Mouse (Mus musculus) hindbrain, embryonic 15.5 days (tissue): Measurements from ENCODE around the gene Kat6b. TPM values are rescaled to one million over a fixed set of nuclear protein-coding genes. Genes with fewer than 3 reads are reported as not detected.

Experiments used
- ATAC-seq: fragments of 200-750 bp; cut with Nextera tagmentation; 2 replicates; pipeline ENCODE4 v1.8.0; 2017; ENCODE audit warnings: low read depth, moderate number of reproducible peaks, moderate TSS enrichment; ENCODE audit not compliant: low FRiP score
- H3K27ac ChIP-seq: fragments of 300-500 bp; sonication (generic); replicated peaks from 2 replicates; pipeline ENCODE4 v1.5.1; 2015; ENCODE audit warnings: mild to moderate bottlenecking, inconsistent platforms
- H3K27me3 ChIP-seq: fragments of 300-500 bp; sonication (generic); 2 replicates; pipeline ENCODE4 v1.6.1; 2015; ENCODE audit warnings: control low read depth, inconsistent platforms
- H3K36me3 ChIP-seq: fragments of 300-500 bp; sonication (generic); 2 replicates; pipeline ENCODE4 v1.6.1; 2015; ENCODE audit warnings: control low read depth, inconsistent platforms
- H3K4me1 ChIP-seq: fragments of 300-500 bp; sonication (generic); replicated peaks from 2 replicates; pipeline ENCODE4 v1.6.1; 2015; ENCODE audit warnings: control low read depth, inconsistent platforms
- H3K4me2 ChIP-seq: fragments of 300-500 bp; sonication (generic); 2 replicates; pipeline ENCODE4 v1.6.1; 2015; ENCODE audit warnings: moderate library complexity, mild to moderate bottlenecking, inconsistent platforms
- H3K4me3 ChIP-seq: fragments of 300-500 bp; sonication (generic); 2 replicates; pipeline ENCODE4 v1.5.1; 2015; ENCODE audit warnings: mild to moderate bottlenecking, inconsistent platforms
- H3K9ac ChIP-seq: fragments of 300-500 bp; sonication (generic); 2 replicates; pipeline ENCODE4 v1.6.1; 2015; ENCODE audit warnings: inconsistent platforms
- H3K9me3 ChIP-seq: fragments of 300-500 bp; sonication (generic); 2 replicates; pipeline ENCODE4 v1.6.1; 2016; ENCODE audit warnings: control low read depth, inconsistent platforms
- WGBS: fragments of 180-500 bp; shearing (Covaris S2); methylation state at CpG from one replicate; pipeline ENCODE4 v1.1.7; 2015; 5-methylcytosine and 5-hydroxymethylcytosine counted together
- polyA plus RNA-seq: library from polyadenylated mRNA; unstranded; fragments of >200 nt; fragmentation: Nextera tagmentation; extraction: Ambion mirVana; gene quantifications from 2 replicates; pipeline ENCODE4 v1.2.1, GENCODE M21; 2015

Gene Kat6b
- polyA plus RNA-seq: 17.5 and 17.6 TPM in 2 replicates

DNA sequence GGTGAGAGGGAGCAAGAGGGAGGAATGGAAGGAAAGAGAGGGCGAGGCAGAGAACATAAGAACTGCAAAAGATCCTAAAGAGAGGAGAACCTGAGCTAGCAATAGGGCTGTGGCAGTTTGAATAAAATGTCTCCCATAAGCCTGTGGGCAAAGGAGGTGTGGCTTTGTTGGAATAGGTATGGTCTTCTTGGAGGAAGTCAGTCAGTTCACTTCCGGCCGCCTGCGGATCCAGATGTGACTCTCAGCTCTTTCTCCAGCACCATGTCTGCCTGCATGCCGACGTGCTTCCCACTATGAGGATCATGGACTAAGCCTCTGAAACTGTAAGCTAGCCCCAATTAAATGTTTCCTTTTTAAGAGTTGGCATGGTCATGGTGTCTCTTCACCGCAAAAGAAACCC is at the start of gene Kat6b:
Kat6b (plus strand) TSS at position 204 of the 400 bp plus-strand sequence.
- Histone ChIP-seq H3K9ac (no peak within 1 kb of the TSS), H3K36me3 (no peaks in the 10 kb centered on the region), H3K27ac (no peak within 1 kb of the TSS), H3K4me1 (no peaks in the 10 kb centered on the region), H3K4me2 (no peak within 1 kb of the TSS), H3K27me3 (no peaks in the 10 kb centered on the region), H3K4me3 (no peak within 1 kb of the TSS), H3K9me3 (no peaks in the 10 kb centered on the region)
- WGBS: 93% methylated on average over 7 of the region's 7 CpGs
- ATAC-seq: no peak

DNA sequence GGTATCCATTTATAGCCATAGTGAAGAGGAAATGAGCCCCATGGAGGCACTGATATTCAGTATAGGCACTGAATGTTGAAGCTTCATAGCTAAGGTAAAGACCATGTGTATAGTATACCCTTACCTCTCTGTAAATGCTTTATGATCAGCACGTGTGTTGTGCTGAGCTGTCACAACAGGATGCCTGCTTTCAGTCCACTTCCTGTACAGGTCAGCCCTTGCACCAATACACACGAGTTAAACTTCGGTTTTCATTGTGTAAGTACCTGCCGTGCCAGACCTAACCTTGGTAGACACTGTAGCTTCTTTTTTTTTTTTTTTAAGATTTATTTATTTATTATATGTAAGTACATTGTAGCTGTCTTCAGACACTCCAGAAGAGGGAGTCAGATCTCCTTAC is 47.8 kb upstream of the Kat6b start:
- Histone ChIP-seq H3K4me1 (no peaks in the 10 kb centered on the region), H3K9me3 (no peaks in the 10 kb centered on the region)

DNA sequence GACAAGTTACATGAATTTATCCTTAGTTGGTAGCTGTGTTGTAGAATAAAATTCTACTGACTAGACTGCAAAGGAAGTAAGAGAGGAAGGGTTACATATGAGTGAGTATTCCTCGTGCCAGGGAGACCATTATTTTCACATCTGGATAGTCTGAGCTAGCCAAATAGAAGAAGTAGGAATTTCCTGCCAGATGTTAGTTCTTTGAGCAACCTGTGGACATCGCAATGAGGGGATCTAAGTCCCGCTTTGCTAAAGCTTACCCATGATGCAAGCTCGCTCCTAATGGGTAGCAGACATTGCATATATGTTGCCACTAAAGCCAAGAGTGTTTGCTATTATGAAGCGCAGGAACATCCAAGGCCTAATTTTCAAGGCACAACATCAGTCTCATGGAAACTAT is 47.2 kb upstream of the Kat6b start:
- ATAC-seq: no peak
- WGBS: 88% methylated on average over 5 of the region's 5 CpGs
- Histone ChIP-seq H3K4me3 (no peak overlapping the region), H3K9ac (no peak overlapping the region), H3K4me1 (no peaks in the 10 kb centered on the region), H3K27ac (no peak overlapping the region), H3K4me2 (no peak overlapping the region), H3K36me3 (no peaks in the 10 kb centered on the region), H3K9me3 (no peaks in the 10 kb centered on the region), H3K27me3 (no peaks in the 10 kb centered on the region)

More for the DNA sequence above, 47.8 kb upstream of the Kat6b start:
- Histone ChIP-seq H3K27ac (no peak overlapping the region), H3K36me3 (no peaks in the 10 kb centered on the region), H3K9ac (no peak overlapping the region), H3K4me2 (no peak overlapping the region), H3K27me3 (no peaks in the 10 kb centered on the region), H3K4me3 (no peak overlapping the region)
- no peak for ATAC-seq
- 89% methylated on average over 4 of the region's 4 CpGs for WGBS

DNA sequence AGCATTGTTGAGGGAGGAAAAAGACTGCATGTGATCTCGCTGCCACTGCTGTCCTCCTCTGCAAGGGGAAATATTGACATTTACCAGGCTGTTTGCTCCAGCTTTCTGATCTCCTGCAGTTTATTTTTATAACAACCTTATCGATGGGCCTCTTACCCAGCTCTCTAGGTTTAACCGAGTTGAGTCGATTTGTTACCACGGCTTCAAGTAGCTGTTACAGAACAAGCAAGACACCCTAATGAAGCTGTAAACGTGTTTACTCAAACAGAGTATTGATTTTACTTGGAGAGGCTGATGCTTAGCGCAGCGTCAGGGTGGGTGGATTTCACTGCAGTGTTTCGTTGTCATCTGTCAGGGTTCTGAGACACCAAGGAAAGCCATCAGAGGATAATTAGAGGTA is 46.5 kb upstream of the Kat6b start:
- H3K9ac ChIP-seq: no peak overlapping the region
- no peak for ATAC-seq
- 56% methylated on average over 9 of the region's 9 CpGs for WGBS
- H3K4me3 ChIP-seq: no peak overlapping the region
- no peaks in the 10 kb centered on the region for H3K36me3 ChIP-seq
- no peaks in the 10 kb centered on the region for H3K4me1 ChIP-seq
- no peaks in the 10 kb centered on the region for H3K27me3 ChIP-seq
- no peaks in the 10 kb centered on the region for H3K9me3 ChIP-seq
- no peak overlapping the region for H3K4me2 ChIP-seq
- no peak overlapping the region for H3K27ac ChIP-seq

DNA sequence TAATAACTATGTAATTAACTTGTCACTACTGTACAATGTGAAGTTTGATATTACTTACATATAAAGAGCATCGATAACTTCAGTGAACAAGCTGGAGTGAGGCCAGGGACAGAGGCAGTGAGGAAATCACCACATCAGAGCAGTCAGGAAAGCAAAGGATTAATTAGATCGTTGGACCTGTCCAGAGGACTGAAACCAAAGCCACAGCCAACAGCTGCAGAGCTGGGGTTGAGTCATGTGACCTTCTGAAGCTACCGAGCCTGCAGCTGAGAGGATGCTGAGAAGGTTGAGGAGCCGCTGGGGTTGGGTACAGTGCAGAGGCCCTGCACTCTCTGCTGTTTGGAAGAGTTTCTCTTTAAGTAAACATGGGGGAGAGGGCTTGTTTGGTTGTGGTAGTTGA is 41.4 kb upstream of the Kat6b start:
- Histone ChIP-seq H3K9ac (no peak overlapping the region), H3K4me3 (no peak overlapping the region), H3K27me3 (no peaks in the 10 kb centered on the region), H3K27ac (no peak overlapping the region), H3K36me3 (no peaks in the 10 kb centered on the region), H3K9me3 (no peaks in the 10 kb centered on the region), H3K4me1 (0 out of 2 replicates have a peak, but pooled peaks cover 3% of the 10 kb centered on the region), H3K4me2 (no peak overlapping the region)
- ATAC-seq: no peak; the same call in 1 of the 2 replicates
- WGBS: 46% methylated on average over 4 of the region's 4 CpGs

DNA sequence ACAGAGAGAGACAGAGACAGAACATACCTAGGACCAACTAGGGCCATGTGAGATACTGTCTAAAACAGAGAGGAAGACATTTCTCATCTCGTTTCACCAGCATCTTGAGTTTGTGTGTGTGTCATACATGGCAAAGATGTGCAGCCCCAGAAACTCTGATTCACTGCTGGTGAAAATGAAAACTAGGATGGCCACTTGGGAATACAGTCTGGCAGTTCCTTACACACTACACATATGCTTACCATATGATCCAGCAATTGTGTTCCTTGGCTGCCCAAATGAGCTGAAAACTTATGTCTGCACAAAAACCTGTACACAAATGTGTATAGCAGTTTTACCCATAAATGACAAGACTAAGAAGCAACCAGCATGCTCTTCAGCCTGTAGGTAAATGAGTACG is 40.7 kb upstream of the Kat6b start:
- Histone ChIP-seq H3K4me2 (no peak overlapping the region), H3K9ac (no peak overlapping the region), H3K36me3 (no peaks in the 10 kb centered on the region), H3K27me3 (no peaks in the 10 kb centered on the region), H3K4me3 (no peak overlapping the region), H3K9me3 (no peaks in the 10 kb centered on the region), H3K27ac (no peak overlapping the region), H3K4me1 (0 out of 2 replicates have a peak, but pooled peaks cover 3% of the 10 kb centered on the region)
- WGBS: 94% methylated on average over 2 of the region's 2 CpGs
- ATAC-seq: no peak

DNA sequence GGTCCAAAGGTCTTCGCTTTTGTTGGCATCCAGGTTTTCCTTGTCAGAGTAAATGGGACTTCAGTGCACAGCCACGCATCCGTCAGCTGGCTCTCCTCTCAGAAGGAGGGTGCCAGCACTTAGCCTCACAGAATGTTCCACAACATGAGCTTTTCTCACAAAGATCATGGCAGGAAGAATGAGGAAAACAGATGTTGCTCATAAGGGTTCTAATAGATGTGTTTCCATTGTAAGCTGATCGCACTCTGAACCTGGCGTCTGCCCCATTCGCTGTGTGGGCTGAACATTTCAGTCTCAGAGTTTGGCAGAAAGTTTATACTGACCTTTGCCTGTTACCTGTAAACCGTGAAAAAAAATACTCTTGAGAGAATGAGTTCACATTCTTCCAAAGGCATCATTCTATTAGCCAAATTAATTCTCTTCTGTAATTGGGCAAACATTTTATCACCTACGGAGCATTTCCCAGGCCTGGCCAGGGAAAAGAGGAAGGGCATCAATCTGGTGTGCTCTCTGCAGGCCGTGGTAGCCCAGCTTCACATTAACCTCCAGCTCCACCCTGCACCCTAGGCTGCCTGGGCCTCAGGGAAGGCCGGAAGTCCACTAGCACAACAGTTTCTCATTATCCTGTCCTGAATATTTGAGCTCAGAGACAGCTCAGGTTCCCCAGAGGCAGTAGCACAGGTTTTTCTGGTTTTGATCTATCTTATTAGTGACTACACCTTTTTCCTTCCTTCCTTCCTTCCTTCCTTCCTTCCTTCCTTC is 39.3 kb upstream of the Kat6b start:
- no peaks in the 10 kb centered on the region for H3K27me3 ChIP-seq
- no peaks in the 10 kb centered on the region for H3K9me3 ChIP-seq
- 79% methylated on average over 10 of the region's 10 CpGs for WGBS
- no peak overlapping the region for H3K27ac ChIP-seq
- H3K36me3 ChIP-seq: no peaks in the 10 kb centered on the region
- 0 out of 2 replicates have a peak, but pooled peaks cover 3% of the 10 kb centered on the region for H3K4me1 ChIP-seq
- no peak overlapping the region for H3K4me3 ChIP-seq
- no peak for ATAC-seq
- no peak overlapping the region for H3K9ac ChIP-seq
- no peak overlapping the region for H3K4me2 ChIP-seq

DNA sequence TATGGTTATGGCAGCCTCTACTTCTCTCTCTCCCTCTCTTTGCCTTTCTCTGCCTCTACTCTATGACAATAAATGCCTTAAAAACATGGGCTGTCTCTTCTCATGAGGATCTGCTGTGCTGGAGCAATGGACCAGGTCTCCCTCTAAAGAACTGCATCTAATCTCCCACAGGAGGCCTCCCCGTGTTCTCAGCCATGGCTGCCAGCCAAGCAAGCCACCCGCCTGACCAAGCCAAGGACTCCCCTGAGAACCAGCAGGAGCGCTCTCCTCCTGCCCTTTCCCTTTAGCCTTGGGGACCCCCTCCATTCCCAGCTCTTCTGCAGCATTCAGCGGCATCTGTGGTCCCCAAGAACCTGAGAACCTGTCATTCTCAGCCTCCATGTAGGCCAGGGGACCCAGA is 28.7 kb upstream of the Kat6b start:
- ATAC-seq: no peak
- no peaks in the 10 kb centered on the region for H3K27me3 ChIP-seq
- H3K27ac ChIP-seq: no peak overlapping the region
- no peak overlapping the region for H3K4me3 ChIP-seq
- 74% methylated on average over 4 of the region's 4 CpGs for WGBS
- H3K4me1 ChIP-seq: no peaks in the 10 kb centered on the region
- H3K9me3 ChIP-seq: no peaks in the 10 kb centered on the region
- H3K9ac ChIP-seq: no peak overlapping the region
- no peaks in the 10 kb centered on the region for H3K36me3 ChIP-seq
- H3K4me2 ChIP-seq: no peak overlapping the region

DNA sequence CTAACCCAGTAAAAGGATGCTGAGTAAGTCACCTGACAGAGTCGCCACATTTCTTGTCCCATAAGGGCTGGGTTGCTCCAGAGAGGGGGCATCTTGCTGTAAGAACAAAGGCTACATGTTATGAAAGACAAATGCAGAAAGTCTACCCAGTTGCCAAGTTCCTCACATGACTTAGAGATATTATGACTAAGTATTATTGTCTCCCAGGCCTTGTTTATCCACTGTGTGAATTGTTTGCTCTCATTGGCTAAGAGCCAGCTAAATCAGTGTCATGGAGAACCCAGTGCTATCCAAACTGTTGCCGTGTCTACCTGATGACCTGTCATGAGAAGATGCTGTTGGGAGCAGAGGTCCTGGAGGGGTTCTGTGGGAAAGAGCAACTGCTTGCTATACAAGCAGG is 27.3 kb upstream of the Kat6b start:
- ATAC-seq: no peak
- H3K36me3 ChIP-seq: no peaks in the 10 kb centered on the region
- H3K4me2 ChIP-seq: no peak overlapping the region
- no peak overlapping the region for H3K4me3 ChIP-seq
- WGBS: 78% methylated on average over 2 of the region's 2 CpGs
- no peaks in the 10 kb centered on the region for H3K4me1 ChIP-seq
- no peak overlapping the region for H3K27ac ChIP-seq
- no peak overlapping the region for H3K9ac ChIP-seq
- no peaks in the 10 kb centered on the region for H3K9me3 ChIP-seq
- no peaks in the 10 kb centered on the region for H3K27me3 ChIP-seq

DNA sequence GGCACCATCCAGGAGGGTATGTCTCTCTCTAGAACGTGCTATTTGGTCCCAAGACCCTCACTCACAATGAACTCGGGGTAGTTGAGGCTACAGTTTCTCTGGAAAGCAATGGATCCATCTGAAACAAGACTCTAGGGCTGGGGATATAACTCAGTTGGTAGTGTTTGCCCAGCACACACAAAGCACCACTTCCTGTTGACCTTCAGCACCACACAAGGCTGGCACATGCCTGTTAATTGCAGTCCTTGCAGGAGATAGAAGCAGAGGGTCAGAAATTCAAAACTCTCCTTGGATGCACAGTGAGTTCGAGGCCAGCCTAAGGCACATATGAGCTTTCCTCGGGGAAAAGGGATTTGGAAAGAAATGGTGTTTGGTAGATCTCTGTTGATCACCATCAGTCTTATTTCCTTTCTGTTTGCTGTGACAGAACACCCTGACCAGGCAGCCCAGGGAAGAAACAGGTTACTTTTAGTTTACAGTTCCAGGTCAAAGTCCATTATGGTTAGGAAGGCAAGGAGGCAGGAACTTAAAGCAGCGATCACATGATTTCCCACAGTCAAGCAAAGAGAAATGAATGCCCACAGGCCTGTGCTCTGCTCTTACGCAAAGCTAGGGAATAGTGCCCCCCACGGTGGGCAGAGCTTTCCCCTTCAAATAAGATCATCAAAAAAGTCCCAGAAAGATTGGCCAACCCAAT is 25.4 kb upstream of the Kat6b start:
- H3K27me3 ChIP-seq: no peaks in the 10 kb centered on the region
- no peak overlapping the region for H3K9ac ChIP-seq
- H3K4me3 ChIP-seq: no peak overlapping the region
- H3K4me1 ChIP-seq: no peaks in the 10 kb centered on the region
- H3K27ac ChIP-seq: no peak overlapping the region
- H3K4me2 ChIP-seq: no peak overlapping the region
- no peak for ATAC-seq
- 95% methylated on average over 7 of the region's 7 CpGs for WGBS
- no peaks in the 10 kb centered on the region for H3K9me3 ChIP-seq
- H3K36me3 ChIP-seq: no peaks in the 10 kb centered on the region

DNA sequence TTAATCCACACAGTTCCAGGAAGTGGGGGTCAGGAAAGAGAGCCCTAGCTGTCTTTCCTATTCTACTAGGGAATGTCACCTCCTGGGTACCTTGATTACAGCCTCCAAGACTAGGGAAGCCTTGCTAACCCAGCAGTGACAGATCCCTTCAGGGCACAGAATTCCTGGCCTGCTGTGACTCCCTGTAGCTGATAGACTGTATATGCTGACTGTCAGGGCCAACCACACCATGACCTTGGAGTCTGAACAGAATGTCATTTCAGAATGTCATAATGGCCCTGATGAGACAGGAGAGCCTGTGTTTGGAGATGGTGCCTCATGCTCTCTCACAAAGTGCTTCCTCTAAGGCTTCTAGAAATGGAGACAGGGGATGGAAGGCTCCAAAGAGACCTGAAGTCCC is 24.7 kb upstream of the Kat6b start:
- Histone ChIP-seq H3K9ac (no peak overlapping the region), H3K4me3 (no peak overlapping the region), H3K9me3 (no peaks in the 10 kb centered on the region), H3K36me3 (no peaks in the 10 kb centered on the region), H3K4me2 (no peak overlapping the region), H3K27me3 (no peaks in the 10 kb centered on the region), H3K4me1 (no peaks in the 10 kb centered on the region), H3K27ac (no peak overlapping the region)
- ATAC-seq: no peak

DNA sequence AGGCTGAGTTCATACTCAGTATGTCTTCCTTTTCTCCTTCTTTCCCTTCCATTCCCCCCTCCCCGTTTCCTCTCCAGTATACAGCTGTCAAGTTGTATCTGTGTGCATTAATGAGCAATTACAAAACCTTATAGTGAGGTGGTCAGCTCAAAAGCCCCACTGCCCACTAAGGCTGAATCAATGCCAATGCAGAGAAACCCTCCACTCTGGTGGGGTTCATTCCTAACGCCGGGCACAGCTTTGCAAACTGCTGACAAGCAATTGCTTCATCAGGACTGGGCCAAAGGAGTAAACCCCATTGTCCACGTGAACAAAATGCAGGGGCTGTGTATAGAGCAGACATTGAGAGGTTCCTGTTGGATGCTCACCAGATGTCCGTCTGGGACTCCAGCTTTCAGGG is 23.4 kb upstream of the Kat6b start:
- H3K4me2 ChIP-seq: no peak overlapping the region
- H3K9me3 ChIP-seq: no peaks in the 10 kb centered on the region
- no peaks in the 10 kb centered on the region for H3K4me1 ChIP-seq
- 74% methylated on average over 5 of the region's 5 CpGs for WGBS
- no peaks in the 10 kb centered on the region for H3K27me3 ChIP-seq
- ATAC-seq: no peak
- no peaks in the 10 kb centered on the region for H3K36me3 ChIP-seq
- no peak overlapping the region for H3K4me3 ChIP-seq
- H3K9ac ChIP-seq: no peak overlapping the region
- no peak overlapping the region for H3K27ac ChIP-seq
